Mouse (Mus musculus) kidney, embryonic 16.5 days (tissue): ENCODE results near the gene Dctn5. TPM values are rescaled to one million over a fixed set of nuclear protein-coding genes. Genes with fewer than 3 reads are reported as not detected.

Experiments used
- ATAC-seq: fragments of 200-750 bp; cut with Nextera tagmentation; 2 replicates; pipeline ENCODE4 v1.8.0; 2017; ENCODE audit warnings: moderate TSS enrichment; ENCODE audit not compliant: low FRiP score, low TSS enrichment
- H3K27ac ChIP-seq: fragments of 300-500 bp; sonication (generic); 2 replicates; pipeline ENCODE4 v1.5.1; 2014; ENCODE audit warnings: low read length
- H3K27me3 ChIP-seq: fragments of 300-500 bp; sonication (generic); 2 replicates; pipeline ENCODE4 v1.6.1; 2014; ENCODE audit warnings: low read length, control low read depth, mixed read lengths; ENCODE audit not compliant: insufficient read depth
- H3K36me3 ChIP-seq: fragments of 300-500 bp; sonication (generic); 2 replicates; pipeline ENCODE4 v1.6.1; 2014; ENCODE audit warnings: low read length, control low read depth, mixed read lengths; ENCODE audit not compliant: insufficient read depth
- H3K4me1 ChIP-seq: fragments of 300-500 bp; sonication (generic); 2 replicates; pipeline ENCODE4 v1.6.1; 2014; ENCODE audit warnings: low read length, control low read depth, mixed read lengths; ENCODE audit not compliant: insufficient read depth
- H3K4me2 ChIP-seq: fragments of 300-500 bp; sonication (generic); replicated peaks from 2 replicates; pipeline ENCODE4 v1.6.1; 2014; ENCODE audit warnings: low read depth, low read length
- H3K4me3 ChIP-seq: fragments of 300-500 bp; sonication (generic); 2 replicates; pipeline ENCODE4 v1.5.1; 2014; ENCODE audit warnings: mild to moderate bottlenecking, low read length
- H3K9ac ChIP-seq: fragments of 300-500 bp; sonication (generic); replicated peaks from 2 replicates; pipeline ENCODE4 v1.6.1; 2014; ENCODE audit warnings: low read length
- H3K9me3 ChIP-seq: fragments of 300-500 bp; sonication (generic); 2 replicates; pipeline ENCODE4 v1.6.1; 2016; ENCODE audit warnings: low read length, control low read depth
- WGBS: fragments of 180-500 bp; shearing (Covaris S2); extraction: QIAGEN DNeasy Blood & Tissue Kit; methylation state at CpG from one replicate; pipeline ENCODE4 v1.1.7; 2014; 5-methylcytosine and 5-hydroxymethylcytosine counted together
- polyA plus RNA-seq: library from polyadenylated mRNA; unstranded; fragments of >200 nt; fragmentation: Nextera tagmentation; extraction: Ambion mirVana; gene quantifications from 2 replicates; pipeline ENCODE4 v1.2.1, GENCODE M21; 2015

Dctn5 gene
- polyA plus RNA-seq, 1 experiment from 2014 or later: 133 TPM

- Histone ChIP-seq H3K9me3 (no peaks in the 10 kb centered on the region), H3K27me3 (no peaks in the 10 kb centered on the region), H3K36me3 (no peaks in the 10 kb centered on the region), H3K4me3 (no peak overlapping the region), H3K27ac (no peak overlapping the region), H3K9ac (no peak overlapping the region), H3K4me2 (no peak overlapping the region), H3K4me1 (no peaks in the 10 kb centered on the region)
- no peak for ATAC-seq
- 62% methylated on average over 10 of the region's 10 CpGs for WGBS
These were observed 58.3 kb downstream of the Dctn5 start for GRCm38 (mm10) chr7:122191097-122191496.

GRCm38 (mm10) chr7:122193919-122194318 is 61.1 kb downstream of the Dctn5 start:
- H3K27me3 ChIP-seq: no peaks in the 10 kb centered on the region
- H3K4me2 ChIP-seq: no peak overlapping the region
- H3K4me3 ChIP-seq: no peak overlapping the region
- H3K27ac ChIP-seq: no peak overlapping the region
- no peak for ATAC-seq
- H3K4me1 ChIP-seq: no peaks in the 10 kb centered on the region
- H3K9ac ChIP-seq: no peak overlapping the region
- H3K9me3 ChIP-seq: no peaks in the 10 kb centered on the region
- no peaks in the 10 kb centered on the region for H3K36me3 ChIP-seq

DNA sequence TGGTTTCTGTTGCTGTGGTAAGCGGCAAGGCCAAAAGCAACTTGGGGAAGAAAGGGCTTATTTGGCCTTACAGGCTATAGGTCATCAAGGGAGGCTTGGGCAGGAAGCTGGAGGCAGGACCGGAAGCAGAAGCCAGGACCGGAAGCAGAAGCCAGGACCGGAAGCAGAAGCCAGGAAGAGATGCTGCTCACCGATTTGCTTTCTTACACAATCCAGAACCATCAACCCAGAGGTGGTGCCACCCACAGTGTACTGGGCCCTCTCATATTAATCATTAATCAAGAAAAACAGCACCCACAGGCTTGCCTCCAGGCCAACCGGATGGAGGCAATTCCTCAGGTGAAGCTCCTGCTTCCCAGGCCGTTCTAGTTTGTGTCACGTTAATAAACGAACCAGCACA is 63.9 kb downstream of the Dctn5 start:
- 76% methylated on average over 9 of the region's 9 CpGs for WGBS
- H3K4me3 ChIP-seq: no peak overlapping the region

DNA sequence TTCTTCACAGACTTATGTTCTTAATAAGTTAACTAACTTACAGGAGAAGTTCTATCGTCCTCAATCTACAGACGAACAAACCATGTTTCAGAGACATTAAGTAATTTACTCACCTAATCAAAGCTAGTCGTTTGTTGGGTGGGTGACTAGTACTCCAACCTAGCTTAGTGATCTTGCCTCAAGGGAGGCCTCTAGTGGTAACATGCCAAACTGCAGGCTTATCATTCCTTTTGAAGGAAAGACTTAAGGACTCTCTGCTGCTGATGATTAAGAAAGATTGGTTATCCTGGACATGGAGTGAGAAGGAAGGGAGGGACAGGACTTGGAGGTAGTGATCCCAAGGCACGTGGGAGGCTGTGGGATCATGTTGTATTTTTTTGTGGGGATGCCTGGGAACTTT is 64.5 kb downstream of the Dctn5 start:
- H3K9ac ChIP-seq: no peak overlapping the region
- no peak overlapping the region for H3K4me3 ChIP-seq
- H3K27ac ChIP-seq: no peak overlapping the region
- no peak overlapping the region for H3K4me2 ChIP-seq
- no peaks in the 10 kb centered on the region for H3K36me3 ChIP-seq
- H3K4me1 ChIP-seq: no peaks in the 10 kb centered on the region
- H3K27me3 ChIP-seq: no peaks in the 10 kb centered on the region
- H3K9me3 ChIP-seq: no peaks in the 10 kb centered on the region
- no peak for ATAC-seq
- WGBS: 23% methylated on average over 4 of the region's 4 CpGs

More for the DNA sequence above, 63.9 kb downstream of the Dctn5 start:
- Histone ChIP-seq H3K9me3 (no peaks in the 10 kb centered on the region), H3K4me2 (no peak overlapping the region), H3K27me3 (no peaks in the 10 kb centered on the region), H3K36me3 (no peaks in the 10 kb centered on the region), H3K4me1 (no peaks in the 10 kb centered on the region), H3K27ac (no peak overlapping the region), H3K9ac (no peak overlapping the region)
- ATAC-seq: 0 out of 2 replicates have a peak, but pooled peaks have one; percentile 12

Other genes starting within 250 kb of the Dctn5 start
- 32.9 and 33.0 TPM in 2 replicates for gene Cog7, start 151.3 kb upstream of the Dctn5 start, polyA plus RNA-seq
- gene Gga2, start 111.8 kb upstream of the Dctn5 start, polyA plus RNA-seq: 89.3 and 89.6 TPM in 2 replicates
- 58.5 and 64.3 TPM in 2 replicates for gene Ubfd1, start 65.9 kb upstream of the Dctn5 start, polyA plus RNA-seq
- 18.2 and 19.4 TPM in 2 replicates for gene Ears2, start 65.8 kb upstream of the Dctn5 start, polyA plus RNA-seq
- 713 and 761 TPM in 2 replicates for gene Ndufab1, start 31.2 kb upstream of the Dctn5 start, polyA plus RNA-seq
- gene Palb2, start 56 bp upstream of the Dctn5 start, polyA plus RNA-seq: 15.3 and 19.2 TPM in 2 replicates
- gene Plk1, start 26.4 kb downstream of the Dctn5 start, polyA plus RNA-seq: 150 and 157 TPM in 2 replicates
- 0.05 TPM in 1 of 2 replicates, not detected in the other for gene Ern2, start 53.2 kb downstream of the Dctn5 start, polyA plus RNA-seq
- gene Chp2, start 86.5 kb downstream of the Dctn5 start, polyA plus RNA-seq: 0.21 and 0.46 TPM in 2 replicates
- 3.5 and 4.8 TPM in 2 replicates for gene Prkcb, start 155.7 kb downstream of the Dctn5 start, polyA plus RNA-seq